Mouse (Mus musculus) MEL (cell line): ENCODE measurements at regions not wholly inside any gene's neighbourhood (a gene's known extent, or its start where the extent isn't known, plus 50 kb on each side); places are given as distances from the start of the nearest gene placed in this dataset.

Source experiments
- BHLHE40 ChIP-seq: IDR thresholded peaks from 2 replicates; pipeline ENCODE4 v1.6.1; 2012; ENCODE audit warnings: low read depth, mild to moderate bottlenecking, inconsistent platforms, low read length, improper control_type of control experiment, borderline replicate concordance
- CTCF ChIP-seq, 3 experiments: IDR thresholded peaks in 2 of 3; conservative IDR thresholded peaks in 1 of 3; 2 replicates each; pipeline ENCODE4 v1.5.1; 2011 to 2012; ENCODE audit warnings: low read length in 3 of 3, low read depth in 2 of 3, mild to moderate bottlenecking in 2 of 3, improper control_type of control experiment in 1 of 3, inconsistent platforms in 1 of 3, mixed read lengths in 1 of 3, moderate library complexity in 1 of 3; ENCODE audit not compliant: control insufficient read depth in 1 of 3, insufficient read depth in 1 of 3, poor library complexity in 1 of 3, severe bottlenecking in 1 of 3
- GABPA ChIP-seq: IDR thresholded peaks from 2 replicates; pipeline ENCODE4 v1.6.1; 2012; ENCODE audit warnings: low read depth, mild to moderate bottlenecking, inconsistent platforms, low read length, improper control_type of control experiment, moderate library complexity
- MAX ChIP-seq: IDR thresholded peaks from 2 replicates; pipeline ENCODE4 v1.6.1; 2011; ENCODE audit warnings: low read length, improper control_type of control experiment
- RAD21 ChIP-seq: IDR thresholded peaks from 2 replicates; pipeline ENCODE4 v1.6.1; 2011; ENCODE audit warnings: mild to moderate bottlenecking, low read depth, low read length, improper control_type of control experiment
- ZKSCAN1 ChIP-seq: IDR thresholded peaks from 2 replicates; pipeline ENCODE4 v1.6.1; 2012; ENCODE audit warnings: low read depth, mild to moderate bottlenecking, inconsistent platforms, low read length, improper control_type of control experiment, moderate library complexity

DNA sequence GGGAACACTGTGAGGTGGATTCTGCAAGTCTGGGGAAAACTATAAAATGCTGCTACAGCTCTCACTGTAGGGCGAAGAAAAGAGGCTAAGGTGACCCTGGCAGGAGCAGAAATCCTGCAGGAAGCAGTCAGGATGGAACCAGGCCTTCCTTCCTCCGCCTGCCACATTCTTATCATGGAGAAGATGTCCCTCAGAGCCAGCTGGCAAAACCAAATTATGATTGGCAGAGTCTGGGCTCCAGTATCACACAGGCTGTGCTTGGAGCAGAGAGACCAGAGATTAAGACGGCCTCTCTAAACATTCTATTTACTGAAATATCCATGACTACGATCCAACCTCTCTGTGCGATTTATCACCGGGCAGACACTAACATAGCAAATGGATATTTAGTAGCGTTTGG, 92.2 kb upstream of the Max start:
- TF ChIP-seq GABPA (no peak), MAX (no peak), RAD21 (no peak), ZKSCAN1 (no peak), BHLHE40 (no peak), CTCF (IDR thresholded peaks at IDR 0.05 in 2 of 3, conservative IDR thresholded peaks at IDR 0.05 in 1 of 3; ENCODE audit: control insufficient read depth in 1 of 3, insufficient read depth in 1 of 3, low read depth in 2 of 3, low read length in 3 of 3, poor library complexity in 1 of 3, severe bottlenecking in 1 of 3) (no peak)
